Mouse (Mus musculus) embryonic facial prominence, embryonic 14.5 days (tissue): Measurements from ENCODE around the gene Olfr594. TPM values are rescaled to one million over a fixed set of nuclear protein-coding genes. Genes with fewer than 3 reads are reported as not detected.
"Not testable (repeated sequence)": the region's sequence is repeated elsewhere in the genome, so short reads cannot be mapped to it uniquely, and the experiment has no call there.

ENCODE experiments used
- ATAC-seq: fragments of 200-750 bp; cut with Nextera tagmentation; 2 replicates; pipeline ENCODE4 v1.8.0; 2017; ENCODE audit warnings: low read depth, moderate number of reproducible peaks, moderate TSS enrichment
- DNase-seq: peaks from one replicate; pipeline ENCODE4 v3.0.0-alpha.2; 2015; ENCODE audit warnings: low spot score
- H3K27ac ChIP-seq: fragments of 300-500 bp; sonication (generic); replicated peaks from 2 replicates; pipeline ENCODE4 v1.5.1; 2014; ENCODE audit warnings: low read depth, mild to moderate bottlenecking, low read length, moderate library complexity
- H3K27me3 ChIP-seq: fragments of 300-500 bp; sonication (generic); replicated peaks from 2 replicates; pipeline ENCODE4 v1.6.1; 2014; ENCODE audit warnings: low read length; ENCODE audit not compliant: control insufficient read depth, insufficient read depth
- H3K36me3 ChIP-seq: fragments of 300-500 bp; sonication (generic); 2 replicates; pipeline ENCODE4 v1.6.1; 2014; ENCODE audit warnings: low read length, mixed read lengths; ENCODE audit not compliant: control insufficient read depth, insufficient read depth
- H3K4me1 ChIP-seq: fragments of 300-500 bp; sonication (generic); 2 replicates; pipeline ENCODE4 v1.6.1; 2014; ENCODE audit warnings: antibody characterized with exemption, low read length; ENCODE audit not compliant: control insufficient read depth, insufficient read depth
- H3K4me2 ChIP-seq: fragments of 300-500 bp; sonication (generic); 2 replicates; pipeline ENCODE4 v1.6.1; 2014; ENCODE audit warnings: low read depth, mild to moderate bottlenecking, low read length, moderate library complexity, mixed read lengths
- H3K4me3 ChIP-seq: fragments of 300-500 bp; sonication (generic); 2 replicates; pipeline ENCODE4 v1.5.1; 2014; ENCODE audit warnings: low read depth, mild to moderate bottlenecking, low read length
- H3K9ac ChIP-seq: fragments of 300-500 bp; sonication (generic); 2 replicates; pipeline ENCODE4 v1.6.1; 2014; ENCODE audit warnings: low read depth, mild to moderate bottlenecking, low read length, moderate library complexity, mixed read lengths
- H3K9me3 ChIP-seq: fragments of 300-500 bp; sonication (generic); 2 replicates; pipeline ENCODE4 v1.6.1; 2016; ENCODE audit warnings: low read length; ENCODE audit not compliant: control insufficient read depth
- WGBS: fragments of 180-500 bp; shearing (Covaris S2); extraction: QIAGEN DNeasy Blood & Tissue Kit; methylation state at CpG from one replicate; pipeline ENCODE4 v1.1.7; 2014; 5-methylcytosine and 5-hydroxymethylcytosine counted together
- microRNA-seq: library from miRNA; unstranded; fragments of <30 nt; microRNA quantifications from one replicate; pipeline ENCODE4, GENCODE M21; 2016; ENCODE audit warnings: borderline number of aligned reads
- polyA plus RNA-seq: library from polyadenylated mRNA; unstranded; fragments of >200 nt; fragmentation: Nextera tagmentation; extraction: Ambion mirVana; gene quantifications from 2 replicates; pipeline ENCODE4 v1.2.1, GENCODE M21; 2014

Gene Olfr594
- not detected in 2 replicates for polyA plus RNA-seq

- Histone ChIP-seq H3K9ac (no peak within 1 kb of the TSS), H3K4me1 (no peaks in the 10 kb centered on the region), H3K27me3 (no peaks in the 10 kb centered on the region), H3K27ac (no peak within 1 kb of the TSS), H3K9me3 (no peaks in the 10 kb centered on the region), H3K4me2 (no peak within 1 kb of the TSS), H3K36me3 (no peaks in the 10 kb centered on the region), H3K4me3 (no peak within 1 kb of the TSS)
- no peak for DNase-seq
- ATAC-seq = no peak
Measured at GRCm38 (mm10) chr7:103216696-103217095, at the start of gene Olfr594. Olfr594 (plus strand) TSS chr7:103216996.

DNA sequence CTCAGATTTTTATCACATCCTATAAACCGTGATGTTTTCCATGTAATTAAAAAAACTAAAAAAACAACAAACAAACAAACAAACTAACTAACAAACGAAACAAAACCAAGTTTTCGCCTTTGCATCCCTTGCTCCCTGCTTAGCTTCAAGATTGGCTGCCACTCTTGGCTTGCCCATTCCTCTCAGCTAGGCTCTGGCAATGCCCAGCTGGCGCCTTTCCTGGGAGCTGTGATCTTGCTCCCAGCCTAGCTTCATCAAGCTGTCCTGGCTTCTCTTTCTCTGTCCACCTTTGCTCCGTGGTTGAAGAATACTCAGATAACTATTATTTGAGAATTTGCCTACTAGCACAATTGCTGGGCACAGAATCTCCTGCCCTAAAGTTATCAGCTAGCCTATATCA is 47.1 kb upstream of the Olfr594 start:
- DNase-seq (no peak), ATAC-seq (no peak)
- 78% methylated on average over 5 of the region's 5 CpGs for WGBS
- Histone ChIP-seq H3K9ac (no peak overlapping the region), H3K27ac (no peak overlapping the region), H3K4me1 (no peaks in the 10 kb centered on the region), H3K4me2 (no peak overlapping the region), H3K27me3 (no peaks in the 10 kb centered on the region), H3K36me3 (no peaks in the 10 kb centered on the region), H3K9me3 (no peaks in the 10 kb centered on the region), H3K4me3 (no peak overlapping the region)

DNA sequence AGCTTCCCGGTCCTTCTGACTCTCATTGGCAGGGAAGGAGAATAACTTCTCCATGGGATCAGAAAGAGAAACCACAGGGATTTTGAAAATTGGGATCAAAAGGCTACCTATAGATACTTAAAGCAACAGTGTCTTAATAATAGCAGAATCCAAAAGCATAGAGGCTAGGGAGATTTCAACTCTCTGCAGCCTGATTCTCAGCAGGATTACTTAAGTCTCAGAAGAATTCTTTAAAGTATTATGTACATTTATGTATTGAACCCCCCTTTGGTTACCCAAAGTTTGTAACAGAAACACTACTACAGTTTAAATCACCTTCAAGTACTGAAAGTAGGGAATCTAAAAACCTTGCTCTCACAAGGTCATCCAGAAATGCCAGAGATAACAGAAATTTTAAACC is 38.6 kb upstream of the Olfr594 start, which contains the start of gene Olfr591:
Gene Olfr591, minus strand, starts transcription at position 101 of the 400 bp plus-strand sequence.
- Histone ChIP-seq H3K36me3 (no peaks in the 10 kb centered on the region), H3K9me3 (peaks cover 5% of the 10 kb centered on the region; the same call in 1 of the 2 replicates), H3K27me3 (no peaks in the 10 kb centered on the region), H3K9ac (no peak within 1 kb of the TSS), H3K27ac (no peak within 1 kb of the TSS), H3K4me1 (no peaks in the 10 kb centered on the region), H3K4me2 (no peak within 1 kb of the TSS), H3K4me3 (no peak within 1 kb of the TSS)
- 68% methylated on average over 1 of the region's 1 CpGs for WGBS
- DNase-seq (no peak), ATAC-seq (no peak)

DNA sequence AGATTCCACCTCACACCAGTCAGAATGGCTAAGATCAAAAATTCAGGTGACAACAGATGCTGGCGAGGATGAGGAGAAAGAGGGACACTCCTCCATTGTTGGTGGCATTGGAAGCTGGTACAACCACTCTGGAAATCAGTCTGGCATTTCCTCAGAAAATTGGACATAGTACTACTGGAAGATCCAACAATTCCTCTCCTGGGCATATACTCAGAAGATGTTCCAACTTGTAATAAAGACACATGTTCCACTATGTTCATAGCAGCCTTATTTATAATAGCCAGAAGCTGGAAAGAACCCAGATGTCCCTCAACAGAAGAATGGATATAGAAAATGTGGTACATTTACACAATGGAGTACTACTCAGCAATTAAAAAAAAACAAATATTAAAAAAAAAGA is 32.3 kb upstream of the Olfr594 start, which contains the start of gene Olfr592:
Gene Olfr592, plus strand, starts transcription at position 301 of the 400 bp plus-strand sequence.
- not testable (repeated sequence) for H3K36me3 ChIP-seq, H3K27me3 ChIP-seq, H3K9me3 ChIP-seq, ATAC-seq, H3K4me2 ChIP-seq, H3K4me1 ChIP-seq, H3K27ac ChIP-seq, H3K4me3 ChIP-seq, DNase-seq, H3K9ac ChIP-seq
- 69% methylated on average over 1 of the region's 1 CpGs for WGBS

GRCm38 (mm10) chr7:103211562-103211961 is 5.2 kb upstream of the Olfr594 start, which contains the start of gene Olfr593:
Olfr593 (plus strand) TSS chr7:103211862.
- H3K27me3 ChIP-seq = no peaks in the 10 kb centered on the region
- no peak within 1 kb of the TSS for H3K27ac ChIP-seq
- no peak within 1 kb of the TSS for H3K4me3 ChIP-seq
- no peak for ATAC-seq
- no peak within 1 kb of the TSS for H3K4me2 ChIP-seq
- no peaks in the 10 kb centered on the region for H3K9me3 ChIP-seq
- H3K4me1 ChIP-seq = no peaks in the 10 kb centered on the region
- no peaks in the 10 kb centered on the region for H3K36me3 ChIP-seq
- DNase-seq = no peak
- no peak within 1 kb of the TSS for H3K9ac ChIP-seq
- 51% methylated on average over 1 of the region's 1 CpGs for WGBS

GRCm38 (mm10) chr7:103212050-103212449 is 4.7 kb upstream of the Olfr594 start:
- not testable (repeated sequence) for H3K27me3 ChIP-seq, H3K27ac ChIP-seq, H3K9ac ChIP-seq, DNase-seq, ATAC-seq, H3K9me3 ChIP-seq, H3K4me2 ChIP-seq, H3K4me1 ChIP-seq, H3K4me3 ChIP-seq, H3K36me3 ChIP-seq
- 85% methylated on average over 5 of the region's 5 CpGs for WGBS

DNA sequence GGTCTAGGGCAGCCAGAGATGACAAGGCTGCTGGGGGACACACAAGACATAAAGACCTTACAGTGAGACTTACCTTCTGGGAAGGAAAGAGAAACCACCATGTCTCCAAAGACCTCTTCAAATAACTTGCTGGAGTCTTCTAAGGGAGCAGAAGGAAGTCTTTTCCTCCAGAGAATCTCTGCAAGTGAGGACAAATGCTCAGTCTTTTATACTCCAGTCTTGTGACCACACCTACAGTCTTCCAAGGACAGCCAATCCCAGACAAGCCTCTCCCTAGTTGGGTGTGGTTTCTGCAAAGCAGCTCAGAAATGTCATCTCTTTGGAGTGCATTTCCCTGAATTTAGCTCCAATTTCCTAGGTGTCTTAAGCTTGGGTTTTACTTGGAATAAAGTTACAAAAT is 35.6 kb downstream of the Olfr594 start, which contains the start of gene Usp17ld:
Gene Usp17ld, minus strand, starts transcription at position 101 of the 400 bp plus-strand sequence.
- not testable (repeated sequence) for H3K27ac ChIP-seq, H3K4me1 ChIP-seq, H3K9ac ChIP-seq, H3K9me3 ChIP-seq, DNase-seq, ATAC-seq, H3K4me2 ChIP-seq, H3K27me3 ChIP-seq, H3K36me3 ChIP-seq, H3K4me3 ChIP-seq

Small RNAs within 50 kb of the gene (microRNA-seq; reads per million reads assigned to microRNA genes)
- gene Gm23550 = not detected
- gene Gm25171 = not detected

Other genes with a start within 250 kb of the Olfr594 start
- not detected in 2 replicates for gene Olfr577, start 241.1 kb upstream of the Olfr594 start, polyA plus RNA-seq
- 0.08 and 0.31 TPM in 2 replicates for gene Olfr578, start 227.7 kb upstream of the Olfr594 start, polyA plus RNA-seq
- not detected in 2 replicates for gene Olfr582, start 179.0 kb upstream of the Olfr594 start, polyA plus RNA-seq
- gene Olfr583, start 165.7 kb upstream of the Olfr594 start, polyA plus RNA-seq = not detected in 2 replicates
- 0.24 TPM in 1 of 2 replicates, not detected in the other for gene Olfr584, start 135.1 kb upstream of the Olfr594 start, polyA plus RNA-seq
- not detected in 2 replicates for gene Olfr585, start 119.3 kb upstream of the Olfr594 start, polyA plus RNA-seq
- gene Olfr586, start 91.4 kb upstream of the Olfr594 start, polyA plus RNA-seq = not detected in 2 replicates
- gene Olfr588-ps1, start 76.1 kb upstream of the Olfr594 start, polyA plus RNA-seq = not detected in 2 replicates
- gene Olfr589, start 60.6 kb upstream of the Olfr594 start, polyA plus RNA-seq = not detected in 2 replicates
- gene Olfr591, start 38.7 kb upstream of the Olfr594 start, polyA plus RNA-seq = 0.33 TPM in 1 of 2 replicates, not detected in the other
- not detected in 2 replicates for gene Olfr592, start 32.2 kb upstream of the Olfr594 start, polyA plus RNA-seq
- not detected in 2 replicates for gene Olfr593, start 5.1 kb upstream of the Olfr594 start, polyA plus RNA-seq
- gene Usp17ld, start 35.5 kb downstream of the Olfr594 start, polyA plus RNA-seq = not detected in 2 replicates
- not detected in 2 replicates for gene Olfr596, start 88.7 kb downstream of the Olfr594 start, polyA plus RNA-seq
- gene Olfr597, start 99.3 kb downstream of the Olfr594 start, polyA plus RNA-seq = not detected in 2 replicates
- not detected in 2 replicates for gene Olfr598, start 106.6 kb downstream of the Olfr594 start, polyA plus RNA-seq
- gene Olfr599, start 118.9 kb downstream of the Olfr594 start, polyA plus RNA-seq = not detected in 2 replicates
- gene Olfr600, start 132.7 kb downstream of the Olfr594 start, polyA plus RNA-seq = not detected in 2 replicates
- not detected in 2 replicates for gene Olfr601, start 145.7 kb downstream of the Olfr594 start, polyA plus RNA-seq
- not detected in 2 replicates for gene Olfr603, start 169.2 kb downstream of the Olfr594 start, polyA plus RNA-seq
- not detected in 2 replicates for gene Usp17lc, start 198.1 kb downstream of the Olfr594 start, polyA plus RNA-seq
- gene Olfr605, start 228.4 kb downstream of the Olfr594 start, polyA plus RNA-seq = not detected in 2 replicates
- gene Olfr606, start 232.1 kb downstream of the Olfr594 start, polyA plus RNA-seq = not detected in 2 replicates
- not detected in 2 replicates for gene Olfr607, start 247.2 kb downstream of the Olfr594 start, polyA plus RNA-seq